Comparison of ENCODE assay signal across 8 mouse cellular contexts in genomic region chr3:98941066-98941551, GRCm38 (mm10). TPM values are rescaled to one million over a fixed set of nuclear protein-coding genes. Genes with fewer than 3 reads are reported as not detected.
DNase-seq lines count a peak whose midpoint lies in the region; ATAC-seq lines count a peak whose summit lies in the region.

No protein-coding gene starts in this region.

- peak overlapping the region; percentile 29 for H3K4me3 ChIP-seq in embryonic facial prominence, embryonic 14.5 days (ENCODE audit: low read depth, low read length)
- H3K4me3 ChIP-seq in intestine, embryonic 15.5 days (replicated peaks): peak overlapping the region; percentile 27
- H3K4me3 ChIP-seq in neural tube, embryonic 11.5 days (ENCODE audit: low read depth, low read length): peak overlapping the region; percentile 20

- peak; percentile 14 to 43 for DNase-seq in kidney, postnatal 4 days
- no peak for DNase-seq in kidney, adult 18-20 months
- peak; percentile 16 for DNase-seq in embryonic facial prominence, embryonic 14.5 days (ENCODE audit: low spot score)
- peak; percentile 63 for DNase-seq in neural tube, embryonic 11.5 days (ENCODE audit: low spot score)
- DNase-seq in layer of hippocampus, postnatal 36 days: no peak
- no peak for DNase-seq in cerebellum, adult 9-11 months

- peak; percentile 18; the same call in 1 of the 2 replicates for ATAC-seq in embryonic facial prominence, embryonic 14.5 days (ENCODE audit: low read depth)
- ATAC-seq in intestine, embryonic 15.5 days: peak; percentile 71
- peak; percentile 88 for ATAC-seq in neural tube, embryonic 11.5 days (ENCODE audit: insufficient read depth, low FRiP score, low TSS enrichment)
- no peak for ATAC-seq in megakaryocyte progenitor cell, adult 5-6 weeks (replicated peaks; ENCODE audit: poor library complexity)

- no peaks in the 10 kb centered on the region for H3K36me3 ChIP-seq in embryonic facial prominence, embryonic 14.5 days (ENCODE audit: control insufficient read depth, insufficient read depth, low read length)
- H3K36me3 ChIP-seq in intestine, embryonic 15.5 days: no peaks in the 10 kb centered on the region
- H3K36me3 ChIP-seq in neural tube, embryonic 11.5 days (ENCODE audit: control insufficient read depth, insufficient read depth, low read length): no peaks in the 10 kb centered on the region

- H3K27me3 ChIP-seq in embryonic facial prominence, embryonic 14.5 days (replicated peaks; ENCODE audit: control insufficient read depth, insufficient read depth, low read length): no peaks in the 10 kb centered on the region
- no peaks in the 10 kb centered on the region; the same call in 1 of the 2 replicates for H3K27me3 ChIP-seq in intestine, embryonic 15.5 days (replicated peaks)
- H3K27me3 ChIP-seq in neural tube, embryonic 11.5 days (ENCODE audit: control insufficient read depth, insufficient read depth, low read length): no peaks in the 10 kb centered on the region

- H3K27ac ChIP-seq in embryonic facial prominence, embryonic 14.5 days (replicated peaks; ENCODE audit: low read depth, low read length): no peak overlapping the region
- no peak overlapping the region for H3K27ac ChIP-seq in intestine, embryonic 15.5 days
- no peak overlapping the region for H3K27ac ChIP-seq in neural tube, embryonic 11.5 days (ENCODE audit: low read depth, low read length)

- WGBS in embryonic facial prominence, embryonic 14.5 days: 13% methylated on average over 14 of the region's 24 CpGs
- WGBS in intestine, embryonic 15.5 days: 3% methylated on average over 24 of the region's 24 CpGs
- WGBS in neural tube, embryonic 11.5 days: 0% methylated on average over 24 of the region's 24 CpGs

- peak overlapping the region; percentile 67 for H3K4me2 ChIP-seq in embryonic facial prominence, embryonic 14.5 days (ENCODE audit: low read depth, low read length)
- peak overlapping the region; percentile 68 for H3K4me2 ChIP-seq in intestine, embryonic 15.5 days (replicated peaks)
- peak overlapping the region; percentile 62 for H3K4me2 ChIP-seq in neural tube, embryonic 11.5 days (ENCODE audit: low read depth)

- H3K9ac ChIP-seq in embryonic facial prominence, embryonic 14.5 days (ENCODE audit: low read depth, low read length): peak overlapping the region; percentile 5; the same call in 1 of the 2 replicates
- no peak overlapping the region for H3K9ac ChIP-seq in intestine, embryonic 15.5 days
- peak overlapping the region; percentile 39 for H3K9ac ChIP-seq in neural tube, embryonic 11.5 days (ENCODE audit: low read length)

- peaks cover 9% of the 10 kb centered on the region for H3K4me1 ChIP-seq in embryonic facial prominence, embryonic 14.5 days (ENCODE audit: control insufficient read depth, insufficient read depth, low read length)
- H3K4me1 ChIP-seq in intestine, embryonic 15.5 days (replicated peaks): no peaks in the 10 kb centered on the region
- H3K4me1 ChIP-seq in neural tube, embryonic 11.5 days (ENCODE audit: control insufficient read depth, insufficient read depth, low read length): peaks cover 12% of the 10 kb centered on the region

- H3K9me3 ChIP-seq in embryonic facial prominence, embryonic 14.5 days (ENCODE audit: control insufficient read depth, low read length): no peaks in the 10 kb centered on the region
- no peaks in the 10 kb centered on the region for H3K9me3 ChIP-seq in intestine, embryonic 15.5 days
- no peaks in the 10 kb centered on the region for H3K9me3 ChIP-seq in neural tube, embryonic 11.5 days (ENCODE audit: control insufficient read depth, low read length)

RNA-seq across cellular contexts. Expression of gene Hao2, which starts 48.1 kb away (rescaled TPM):
- not detected in 2 replicates for polyA plus RNA-seq in embryonic facial prominence, embryonic 14.5 days (2014; fragmentation: Nextera tagmentation; extraction: Ambion mirVana)
- 34.3 and 37.1 TPM in 2 replicates for polyA plus RNA-seq in intestine, embryonic 15.5 days (2015; fragmentation: Nextera tagmentation; extraction: Ambion mirVana)
- not detected in 2 replicates for polyA plus RNA-seq in neural tube, embryonic 11.5 days (2014; fragmentation: Nextera tagmentation; extraction: Ambion mirVana)
- not detected for total RNA-seq in layer of hippocampus, postnatal 36 days (2021)
- not detected in 2 replicates for total RNA-seq in megakaryocyte progenitor cell, adult 5-6 weeks (2015)
- not detected in 2 replicates for total RNA-seq in megakaryocyte progenitor cell, adult 5-6 weeks (2017)

Comparison
In these comparisons a context has a peak if more than half of its experiments do, and no peak if none do; other contexts are left out.
1. DNase-seq: peak in kidney, postnatal 4 days (2 of 2), embryonic facial prominence, embryonic 14.5 days (single experiment) and neural tube, embryonic 11.5 days (single experiment); none in kidney, adult 18-20 months (single experiment), layer of hippocampus, postnatal 36 days (0 of 2) and cerebellum, adult 9-11 months (single experiment).
2. RNA of gene Hao2, which starts 48.1 kb away (polyA plus RNA-seq): 34.3 to 37.1 TPM in intestine, embryonic 15.5 days; not detected in embryonic facial prominence, embryonic 14.5 days and not detected in neural tube, embryonic 11.5 days; every median in the first group is over 10 times any median in the second.
3. Peak in every context shown above with its lines, with median percentiles within 50 percentile points of each other: H3K4me2 ChIP-seq and H3K4me3 ChIP-seq.